Mouse (Mus musculus) large intestine, adult 2 months (tissue): ENCODE measurements around the gene Cacna2d3. TPM values are rescaled to one million over a fixed set of nuclear protein-coding genes. Genes with fewer than 3 reads are reported as not detected.

Experiments
- DNase-seq: peaks from one replicate; pipeline ENCODE4 v3.0.0-alpha.2; 2012; ENCODE audit warnings: low read depth, low spot score
- WGBS: fragments of 180-500 bp; shearing (Covaris S2); methylation state at CpG from one replicate; pipeline ENCODE4 v1.1.7; 2018; 5-methylcytosine and 5-hydroxymethylcytosine counted together
- polyA plus RNA-seq: library from polyadenylated mRNA; depleted of rRNA; stranded (reverse); fragments of >200 nt; gene quantifications from 2 replicates; pipeline ENCODE4 v1.2.3, GENCODE M21; 2012

The Cacna2d3 gene
- polyA plus RNA-seq, 1 experiment = 1.6 TPM

DNA sequence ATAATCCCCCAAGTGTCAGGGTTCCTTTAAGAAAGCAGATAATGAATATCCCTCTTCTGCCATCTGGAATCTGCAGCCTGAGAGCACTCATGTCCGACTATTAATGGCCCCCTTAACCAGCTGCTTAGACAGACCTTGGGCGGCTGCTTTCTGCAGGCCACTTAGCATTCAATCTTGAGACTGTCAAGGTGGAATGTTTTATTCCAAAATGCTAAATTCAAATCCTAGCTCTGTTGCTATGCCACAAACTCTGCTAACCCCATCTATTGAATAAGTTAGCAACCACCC lies 315.8 kb downstream of the Cacna2d3 start:
- DNase-seq = no peak
- 46% methylated on average over 2 of the region's 2 CpGs for WGBS

DNA sequence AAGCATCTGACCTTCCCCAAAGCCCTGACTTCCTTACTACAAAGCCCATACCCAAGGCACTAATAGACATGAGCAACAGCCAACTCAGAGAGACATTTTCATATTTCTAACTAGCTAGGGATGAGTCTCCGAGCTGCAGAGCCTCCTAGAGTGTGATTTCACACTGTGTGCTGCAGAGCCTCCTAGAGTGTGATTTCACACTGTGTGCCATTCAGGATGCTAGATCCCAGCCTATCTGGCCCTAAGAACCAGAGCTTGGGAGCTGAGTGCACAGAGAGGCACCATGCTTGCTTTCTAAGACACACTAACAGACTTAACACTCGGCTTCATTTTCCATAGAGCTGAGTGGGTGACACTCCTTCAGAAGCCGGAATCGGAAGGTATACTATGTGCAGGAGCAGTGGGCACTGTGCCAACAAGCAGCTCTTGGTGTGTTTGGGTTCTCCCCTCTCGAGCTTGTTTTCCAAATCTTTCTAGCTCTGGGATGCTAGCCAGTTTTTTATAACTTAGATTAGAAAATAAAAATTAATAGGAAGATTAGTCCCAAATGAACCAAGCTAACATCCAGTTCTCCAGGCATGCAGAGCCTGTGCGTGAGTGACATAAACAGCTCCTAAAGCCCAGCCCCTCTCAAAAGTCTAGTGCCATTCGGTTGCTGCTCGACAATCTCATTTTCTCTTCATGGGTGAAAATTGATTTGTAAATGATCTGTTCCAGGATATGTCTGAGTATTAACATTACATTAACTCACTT lies 316.4 kb downstream of the Cacna2d3 start:
- no peak for DNase-seq
- WGBS = 54% methylated on average over 8 of the region's 8 CpGs

DNA sequence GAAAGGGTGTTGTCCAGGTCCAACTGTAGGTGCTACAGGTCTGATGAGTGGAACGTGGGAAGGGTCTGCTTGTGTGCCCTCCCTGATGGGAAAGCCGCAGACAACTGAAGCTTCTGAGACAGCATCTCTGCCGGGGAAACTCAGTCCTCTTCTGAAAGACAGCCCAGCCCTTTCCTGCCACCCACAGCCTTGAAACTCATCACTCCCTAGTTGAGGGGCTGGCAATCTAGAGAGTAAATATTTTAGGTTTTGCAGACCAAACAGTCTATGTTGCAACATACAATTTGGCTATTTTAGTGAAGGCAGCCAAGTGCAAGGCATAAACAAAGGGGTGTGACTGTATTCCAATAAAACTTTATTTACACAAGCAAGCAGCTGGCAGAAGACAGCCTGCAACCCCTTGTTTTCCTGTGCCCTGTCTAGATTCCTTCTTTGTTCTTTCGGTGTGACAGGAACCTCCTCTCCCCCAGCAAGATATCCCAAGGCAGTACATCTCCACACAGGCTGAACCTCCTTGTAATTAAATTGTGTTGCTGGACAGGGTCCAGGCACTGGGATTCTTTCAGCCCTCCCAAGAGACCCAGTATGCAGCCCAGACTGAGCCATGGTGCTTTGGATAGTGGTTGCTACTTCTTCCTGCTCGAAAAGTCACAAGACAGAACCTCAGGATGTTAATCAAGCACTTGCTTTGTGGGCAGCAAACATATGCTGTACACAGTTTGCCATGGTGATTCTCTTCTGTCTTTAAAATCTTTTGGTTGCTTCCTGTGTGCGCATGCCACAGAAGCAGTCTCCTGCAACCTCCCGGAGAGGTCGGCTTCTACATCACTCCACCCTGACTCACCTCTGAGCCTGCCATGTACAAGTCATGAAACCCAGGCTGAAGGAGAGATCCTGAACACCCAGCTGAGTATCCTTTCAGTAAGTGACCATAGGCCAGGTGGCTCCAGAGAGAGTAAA lies 317.5 kb downstream of the Cacna2d3 start:
- 37% methylated on average over 8 of the region's 8 CpGs for WGBS
- no peak for DNase-seq

DNA sequence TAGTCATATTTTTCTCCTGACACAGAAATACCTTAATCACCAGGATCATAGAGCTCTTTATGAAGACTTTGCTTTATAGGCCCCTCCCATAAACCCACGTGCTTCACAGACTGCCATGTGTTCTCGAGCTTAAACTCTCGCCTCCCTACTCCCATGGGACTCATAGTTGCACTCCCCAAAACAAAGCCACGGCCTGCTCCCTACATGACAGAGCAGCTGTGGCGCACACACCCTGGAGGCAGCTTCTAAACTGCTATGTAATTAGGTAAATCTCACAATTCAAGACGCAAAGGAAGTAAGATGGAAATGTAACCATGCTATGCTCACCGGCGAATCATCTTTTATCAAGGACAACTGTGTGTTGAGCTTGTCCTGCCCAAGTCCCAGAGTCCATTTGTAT lies 319.2 kb downstream of the Cacna2d3 start:
- 65% methylated on average over 8 of the region's 8 CpGs for WGBS
- DNase-seq = no peak

DNA sequence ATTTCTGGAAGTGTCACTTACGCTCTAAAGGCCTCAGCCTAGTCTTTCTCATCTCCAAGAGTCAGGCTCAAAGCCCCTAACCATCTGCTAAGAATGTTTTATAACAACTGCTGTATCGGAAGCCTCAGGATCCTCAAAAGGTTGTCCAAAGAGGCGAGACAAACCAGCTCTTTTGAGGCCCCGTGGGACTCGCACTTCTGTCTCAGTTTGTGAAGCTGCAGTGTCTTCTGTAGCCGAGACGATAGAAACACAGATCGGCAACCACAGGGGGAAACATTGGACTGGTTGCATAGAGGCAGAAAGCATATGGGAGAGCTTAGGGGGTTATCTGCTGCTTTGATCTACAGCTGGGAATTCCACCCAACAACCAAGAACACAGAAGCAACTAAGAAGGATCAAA lies 327.9 kb downstream of the Cacna2d3 start:
- WGBS = 79% methylated on average over 8 of the region's 8 CpGs
- no peak for DNase-seq

DNA sequence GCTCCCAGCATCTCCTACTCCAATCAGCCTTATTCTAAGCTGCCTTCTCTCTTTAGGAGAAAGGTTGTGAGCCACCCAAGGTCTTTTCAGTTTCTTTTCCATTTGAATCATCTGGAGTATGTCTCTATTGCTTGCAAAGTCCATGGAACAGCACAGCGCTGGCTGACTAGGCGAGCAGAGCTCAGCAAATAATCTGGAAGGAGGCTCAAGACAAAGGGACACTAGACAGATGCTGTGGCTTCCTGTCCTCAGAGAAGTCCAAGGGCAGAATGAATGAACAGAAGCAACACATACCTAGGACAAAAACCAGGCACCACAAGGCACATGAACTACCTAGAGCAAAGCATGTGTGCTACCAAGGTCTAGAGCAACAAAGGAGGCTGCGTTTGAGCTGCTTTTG lies 328.8 kb downstream of the Cacna2d3 start:
- no peak for DNase-seq
- WGBS = 85% methylated on average over 3 of the region's 3 CpGs

DNA sequence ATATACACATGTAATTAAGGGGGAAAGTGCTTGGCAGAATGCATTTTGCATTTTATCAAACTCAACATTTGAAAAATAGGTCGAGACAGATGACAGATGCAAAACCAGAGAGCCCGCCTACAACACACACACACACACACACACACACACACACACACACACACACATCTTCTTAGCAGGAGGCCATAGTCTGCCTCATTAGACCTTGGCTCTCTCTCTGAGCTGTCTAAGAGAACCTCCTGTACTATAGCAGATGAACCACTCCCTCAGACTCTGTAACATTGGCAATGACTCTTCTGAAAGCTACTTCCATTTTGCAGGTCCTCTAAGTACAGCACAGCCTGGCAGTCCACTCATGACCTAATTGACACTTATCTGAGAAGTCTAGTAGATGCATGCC lies 330.2 kb downstream of the Cacna2d3 start:
- WGBS = 79% methylated on average over 2 of the region's 2 CpGs
- DNase-seq = no peak

DNA sequence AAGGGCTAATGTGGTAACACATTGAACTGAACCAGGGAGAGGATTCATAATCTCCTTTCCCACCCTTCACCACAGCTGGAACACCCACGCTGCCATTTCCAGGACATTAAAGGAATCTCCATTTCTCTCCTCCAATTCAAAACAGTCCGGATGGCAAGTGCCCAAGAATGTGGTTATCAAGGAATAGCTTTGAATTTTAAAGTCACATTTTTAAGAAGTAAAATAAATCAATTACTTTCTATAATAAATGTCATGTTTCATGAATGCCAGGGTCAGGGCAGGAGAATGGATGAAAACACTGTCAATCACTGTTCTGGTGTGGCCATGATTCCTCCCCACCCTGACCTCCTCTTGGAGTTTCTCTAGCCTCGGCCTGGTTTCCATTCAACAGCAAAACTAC lies 333.9 kb downstream of the Cacna2d3 start:
- 72% methylated on average over 3 of the region's 3 CpGs for WGBS
- DNase-seq = no peak

DNA sequence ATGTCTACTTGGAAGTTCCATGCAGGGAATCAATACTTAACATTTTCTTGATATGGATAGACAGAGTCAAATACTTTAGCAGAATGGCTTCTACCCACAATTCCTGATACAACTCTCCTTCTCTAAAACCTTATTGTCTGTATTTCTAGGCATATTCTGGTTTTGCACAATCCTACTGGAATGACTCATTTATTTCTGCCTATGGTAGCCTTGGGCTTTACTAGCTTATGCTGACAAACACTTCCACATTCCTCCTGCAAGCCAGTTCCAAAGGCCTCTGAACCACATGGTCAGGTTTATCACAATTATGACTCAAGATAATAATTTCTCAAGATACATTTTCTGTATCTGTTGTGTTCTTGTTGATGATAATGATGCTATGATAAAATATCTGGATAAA lies 336.2 kb downstream of the Cacna2d3 start:
- no peak for DNase-seq

DNA sequence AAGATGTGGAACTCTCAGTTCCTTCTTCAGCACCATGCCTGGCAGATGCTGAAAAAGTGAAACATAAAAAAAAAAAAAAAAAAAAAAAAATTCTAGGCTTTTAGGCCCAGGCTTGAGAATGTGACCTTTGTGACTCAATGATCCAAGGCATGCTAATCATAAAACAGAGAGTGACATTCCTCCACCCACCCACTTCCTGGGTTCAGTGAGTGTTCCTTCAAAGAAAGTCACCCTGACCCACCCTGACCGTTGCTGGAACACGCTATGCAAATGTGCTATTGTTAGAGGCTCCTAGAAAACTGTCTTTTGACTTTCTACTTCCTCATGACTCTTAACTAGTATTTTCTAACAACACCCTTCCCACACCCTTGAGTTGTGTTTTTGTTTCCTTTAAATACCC lies 338.9 kb downstream of the Cacna2d3 start:
- no peak for DNase-seq
- 44% methylated on average over 2 of the region's 2 CpGs for WGBS

DNA sequence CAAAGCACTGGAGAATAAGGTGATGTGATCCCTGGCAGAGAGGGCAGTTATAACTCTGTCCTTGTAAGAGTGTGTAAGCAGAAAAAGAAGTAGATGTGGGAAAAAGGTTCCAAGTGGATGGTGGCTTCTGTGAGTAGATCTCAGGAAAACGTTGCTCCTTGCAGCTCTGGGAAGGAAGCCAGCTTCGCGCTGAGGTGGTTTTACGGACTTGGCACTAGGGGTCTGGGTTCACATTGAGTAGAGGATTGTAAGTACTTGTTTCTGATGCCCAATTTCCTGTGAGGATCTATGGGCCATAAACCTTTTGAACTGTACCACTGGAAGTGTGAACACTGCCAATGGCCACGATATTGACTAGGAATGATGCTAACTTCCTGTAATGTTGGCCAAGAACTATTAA lies 354.8 kb downstream of the Cacna2d3 start:
- DNase-seq = no peak
- 44% methylated on average over 5 of the region's 5 CpGs for WGBS

DNA sequence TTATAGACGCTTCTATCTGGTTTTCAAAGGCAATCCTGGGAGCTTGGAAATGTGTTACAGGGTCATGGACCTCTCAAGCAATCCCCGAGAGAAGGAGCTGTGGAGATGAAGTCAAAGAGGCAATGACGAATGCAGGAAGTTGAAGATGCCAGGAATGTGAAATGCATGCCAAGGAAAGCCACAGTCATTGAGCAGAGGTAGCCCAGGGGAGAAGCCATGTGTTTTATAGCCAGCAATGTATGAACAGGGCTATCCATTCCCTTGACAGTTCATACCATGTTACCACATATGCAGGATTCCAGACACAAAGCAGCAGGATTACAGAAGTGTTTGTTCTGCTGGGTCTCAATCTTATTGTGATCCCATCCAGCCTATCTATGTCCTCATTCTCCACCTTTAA lies 359.2 kb downstream of the Cacna2d3 start:
- DNase-seq = no peak
- WGBS = 34% methylated on average over 3 of the region's 3 CpGs

DNA sequence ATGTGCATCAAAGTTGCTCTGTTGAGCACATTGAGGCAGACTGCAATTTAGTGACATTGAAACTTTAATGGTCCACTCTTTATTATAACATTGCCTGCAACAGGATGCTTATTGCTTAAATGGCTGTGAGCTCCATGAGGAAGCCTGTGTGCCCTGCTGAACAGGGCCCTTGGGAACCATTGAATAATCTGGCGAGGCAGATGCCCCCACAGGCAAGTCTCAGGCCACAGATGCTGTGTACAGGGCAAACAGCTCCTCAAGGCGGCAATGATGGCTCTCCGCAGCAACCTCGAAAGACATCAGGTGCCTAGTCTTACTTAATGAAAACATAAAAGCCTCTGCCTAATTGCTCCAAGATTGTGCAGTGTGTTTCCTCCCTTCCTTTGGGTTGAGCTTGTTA lies 371.0 kb downstream of the Cacna2d3 start:
- 74% methylated on average over 4 of the region's 4 CpGs for WGBS
- DNase-seq = no peak

DNA sequence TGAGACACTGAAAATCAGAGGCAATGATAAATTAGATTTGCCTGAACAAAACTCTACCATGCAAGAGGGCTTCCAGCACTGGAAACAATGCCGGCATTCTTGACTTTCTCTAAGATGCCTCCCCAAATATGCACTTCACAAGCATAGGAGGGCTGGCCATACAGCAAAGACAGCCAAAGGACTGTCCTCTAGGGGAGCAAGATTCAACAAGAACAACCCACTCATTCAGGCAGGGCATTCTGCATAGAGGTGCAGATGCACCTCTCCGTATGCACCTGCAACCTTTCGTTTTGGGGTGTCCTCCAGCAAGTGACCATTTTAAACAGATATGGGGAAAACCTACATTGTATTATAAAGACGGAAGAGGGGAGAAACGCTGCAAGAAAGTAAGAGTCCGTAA lies 380.1 kb downstream of the Cacna2d3 start:
- 89% methylated on average over 6 of the region's 6 CpGs for WGBS
- DNase-seq = no peak

DNA sequence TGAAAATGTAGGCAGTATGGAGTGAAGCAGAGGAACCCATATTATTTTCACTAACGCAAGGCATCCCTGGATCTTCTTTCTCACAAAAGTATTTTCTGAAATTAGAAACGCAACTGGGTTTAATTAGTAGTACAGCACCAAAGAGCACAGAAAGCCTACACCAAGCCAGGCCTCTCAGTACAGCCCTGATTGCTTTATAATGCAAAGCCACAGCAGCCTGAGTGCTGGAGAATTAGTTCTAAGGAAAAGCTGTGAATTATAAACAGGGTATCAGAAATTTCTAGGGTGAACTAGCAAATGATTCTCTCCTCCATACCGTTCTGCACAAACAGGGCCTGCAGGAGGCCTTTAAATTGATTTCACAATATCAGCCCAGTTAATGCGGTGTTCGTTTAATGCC lies 380.9 kb downstream of the Cacna2d3 start:
- WGBS = 81% methylated on average over 5 of the region's 5 CpGs
- no peak for DNase-seq

DNA sequence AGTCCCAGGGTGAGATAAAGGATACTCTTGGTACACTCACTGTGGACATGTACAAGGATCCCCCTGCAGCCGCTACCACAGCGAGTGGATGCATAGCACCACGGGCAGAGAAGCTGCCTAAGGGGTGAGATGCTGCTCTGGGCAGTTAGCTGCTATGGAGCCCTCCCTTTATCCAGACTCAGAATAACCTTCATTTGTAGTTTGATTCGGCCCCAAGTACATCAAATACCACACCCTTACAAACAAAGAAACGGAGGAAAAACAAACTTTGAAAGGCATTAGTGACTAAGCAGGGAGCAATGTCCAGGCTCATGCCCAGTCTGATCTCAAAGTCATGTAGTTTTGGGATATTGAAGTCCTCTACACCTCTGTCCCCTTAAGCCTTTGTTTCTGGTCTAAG lies 386.8 kb downstream of the Cacna2d3 start:
- DNase-seq = no peak
- 50% methylated on average over 5 of the region's 5 CpGs for WGBS

DNA sequence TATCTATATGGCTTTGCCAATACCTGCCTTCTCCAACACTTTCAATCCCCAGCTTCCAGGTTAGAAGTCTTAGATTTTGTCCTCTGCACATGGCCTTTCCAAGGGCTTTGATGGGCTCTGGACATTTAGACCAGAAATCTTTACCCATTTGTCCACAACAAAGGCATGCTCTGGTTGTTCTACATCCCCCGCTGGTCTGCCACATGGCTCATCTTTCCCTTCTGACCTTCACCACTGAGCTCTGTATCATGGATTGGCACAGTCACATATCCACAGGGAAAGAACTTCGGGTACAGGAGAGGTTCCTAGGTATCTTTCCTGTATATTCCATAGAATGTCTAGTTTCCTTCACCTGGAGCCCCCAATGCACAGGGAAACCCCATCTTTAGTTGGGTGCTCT lies 387.4 kb downstream of the Cacna2d3 start:
- DNase-seq = no peak
- 72% methylated on average over 2 of the region's 2 CpGs for WGBS

DNA sequence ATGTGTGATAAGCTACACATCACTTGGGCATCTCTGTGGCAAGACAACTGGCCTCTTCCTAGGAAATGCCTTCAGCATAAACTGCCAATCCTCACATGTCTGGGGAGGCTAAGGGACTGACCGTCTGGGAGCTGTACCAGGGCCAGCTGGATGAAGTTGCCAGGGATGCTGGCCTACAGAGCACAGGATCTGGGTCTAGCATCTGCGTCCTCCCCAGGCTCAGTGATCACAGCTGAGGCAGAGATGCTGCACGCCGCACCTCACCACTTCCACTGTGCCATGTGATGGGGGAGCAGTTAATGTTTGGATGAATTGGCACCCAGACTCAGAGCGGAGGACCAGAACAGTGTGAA lies 397.3 kb downstream of the Cacna2d3 start:
- DNase-seq = no peak
- WGBS = 82% methylated on average over 5 of the region's 5 CpGs

DNA sequence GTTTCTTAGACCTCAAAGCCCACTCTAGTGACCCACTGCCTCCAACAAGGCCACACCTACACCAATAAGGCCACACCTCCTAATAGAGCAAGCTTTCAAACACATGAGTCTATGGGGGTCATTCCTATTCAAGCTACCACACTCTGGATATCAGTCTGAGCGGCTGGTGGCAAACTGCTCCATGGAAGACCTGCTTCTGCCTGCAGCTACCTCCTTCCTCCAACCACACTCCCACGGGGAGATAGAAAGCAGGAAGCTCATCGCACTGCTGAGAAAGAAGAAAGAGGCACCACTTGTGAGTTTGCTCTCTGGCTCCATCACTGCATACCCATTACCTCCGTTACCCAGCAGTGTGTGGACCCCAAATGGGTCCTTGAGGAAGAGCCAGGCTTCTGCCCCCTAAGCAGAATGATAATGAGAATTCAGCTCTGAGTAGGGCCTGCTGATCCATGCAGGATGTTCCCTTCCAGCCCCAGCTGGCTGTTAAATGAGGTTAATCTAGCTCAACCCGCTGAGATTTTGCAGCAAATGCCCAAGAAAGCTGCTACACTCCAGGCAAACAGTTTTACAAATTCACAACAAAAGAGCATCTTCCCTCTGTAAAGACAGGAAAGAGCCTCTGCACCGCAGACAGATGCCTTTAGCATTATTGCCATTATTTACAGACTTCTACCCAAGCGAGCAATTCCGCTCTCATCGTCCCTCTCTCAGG lies 397.8 kb downstream of the Cacna2d3 start:
- 83% methylated on average over 9 of the region's 9 CpGs for WGBS
- DNase-seq = no peak

DNA sequence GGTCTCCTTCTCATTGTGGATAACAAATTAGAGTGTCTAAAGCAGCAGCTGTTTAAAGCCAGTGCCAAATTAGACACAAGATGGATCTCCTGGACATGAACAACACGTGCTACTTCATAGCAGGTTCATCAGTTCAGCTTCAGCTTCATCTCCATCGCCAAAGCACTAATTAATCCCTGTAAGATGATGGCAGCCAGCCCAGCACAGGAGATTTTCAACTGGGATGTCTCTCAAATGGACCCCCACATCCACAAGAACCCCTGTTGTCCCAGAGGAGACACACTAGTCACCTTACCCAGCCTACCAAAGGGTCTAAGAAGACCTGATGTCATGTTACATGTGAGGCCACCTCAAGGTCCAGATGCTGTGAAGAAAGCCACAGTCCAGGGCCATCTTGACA lies 408.2 kb downstream of the Cacna2d3 start:
- no peak for DNase-seq
- WGBS = 78% methylated on average over 2 of the region's 2 CpGs

DNA sequence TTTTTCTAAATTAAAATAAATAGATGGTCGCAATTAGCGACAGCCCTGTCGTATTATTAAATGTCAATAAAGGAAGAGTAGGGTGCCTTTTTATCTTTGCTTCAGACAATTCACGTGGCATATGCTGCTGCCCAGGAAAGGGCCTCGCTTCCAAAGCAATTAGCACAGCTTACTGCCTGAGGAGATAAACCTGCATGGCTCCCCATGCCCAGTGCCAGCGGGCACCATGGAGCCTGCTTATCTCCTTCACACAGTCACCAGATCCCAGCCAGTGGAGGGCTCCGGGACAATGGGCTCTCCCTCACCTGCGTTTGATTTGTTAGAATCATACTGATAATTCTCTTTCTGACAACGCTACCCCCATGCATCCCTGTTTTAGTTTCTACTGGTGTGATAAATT lies 416.0 kb downstream of the Cacna2d3 start:
- WGBS = 78% methylated on average over 9 of the region's 9 CpGs
- no peak for DNase-seq
